Comparison of ENCODE assay signal across 27 mouse cellular contexts in the genomic region with DNA sequence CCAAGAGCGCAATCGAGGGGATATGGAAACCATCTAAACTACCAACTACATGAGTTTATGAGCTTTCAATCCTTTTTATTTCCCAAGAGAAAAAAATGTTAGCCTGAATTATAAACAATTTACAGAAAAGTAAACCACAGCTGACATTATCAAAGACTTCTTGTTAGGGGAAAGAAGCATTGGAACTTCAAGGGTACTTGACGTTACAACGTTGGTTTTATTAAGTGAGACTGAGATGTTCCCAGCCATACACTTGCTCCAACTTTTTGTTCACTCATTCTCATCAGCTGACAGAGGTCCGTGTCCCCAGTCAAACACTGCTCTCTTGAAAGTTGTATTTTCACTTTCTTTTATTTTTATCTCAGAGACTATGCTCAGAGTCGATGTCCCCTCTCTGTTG.
"Had no signal": no experiment of that assay in that cellular context is flagged by ENCODE, and none has a peak within 500 bp of the region (broad histone marks: within the 10 kb centered on the region; RNA-seq: fewer than 3 reads in every experiment).

No protein-coding gene starts in this region.

- H3K9me3 ChIP-seq: heart, embryonic 13.5 days; heart, embryonic 15.5 days; hindbrain, embryonic 12.5 days; intestine, embryonic 15.5 days; kidney, embryonic 15.5 days; limb, embryonic 10.5 days; limb, embryonic 12.5 days had no signal

- H3K4me3 ChIP-seq: heart, adult 2 months; heart, embryonic 13.5 days; heart, embryonic 15.5 days; hindbrain, embryonic 12.5 days; intestine, embryonic 15.5 days; kidney, embryonic 15.5 days; left cerebral cortex, adult 2 months; limb, embryonic 10.5 days; limb, embryonic 12.5 days had no signal

- DNase-seq: forebrain, postnatal 0 days; gastrocnemius, postnatal 14 days; gastrocnemius, postnatal 36 days; heart, adult 11 months; heart, adult 2 months; heart, postnatal 14 days; heart, postnatal 36 days; kidney, adult 2 months; kidney, adult 9 months; kidney, postnatal 14 days; kidney, postnatal 36 days; layer of hippocampus, adult 9-11 months; layer of hippocampus, postnatal 36 days had no signal

- H3K27me3 ChIP-seq: heart, embryonic 13.5 days; heart, embryonic 15.5 days; hindbrain, embryonic 12.5 days; intestine, embryonic 15.5 days; kidney, embryonic 15.5 days; limb, embryonic 12.5 days had no signal

- H3K9ac ChIP-seq: forebrain, postnatal 0 days; heart, embryonic 13.5 days; heart, embryonic 15.5 days; hindbrain, embryonic 12.5 days; hindbrain, embryonic 14.5 days; intestine, embryonic 15.5 days; kidney, embryonic 15.5 days; limb, embryonic 12.5 days had no signal

- H3K4me1 ChIP-seq: heart, embryonic 15.5 days; intestine, embryonic 15.5 days; kidney, embryonic 15.5 days had no signal

- ATAC-seq: forebrain, postnatal 0 days; hindbrain, embryonic 16.5 days; inflammation-experienced regulatory T-cells, adult 6 months; intestine, embryonic 15.5 days; intestine, postnatal 0 days had no signal

- H3K4me2 ChIP-seq: heart, embryonic 11.5 days; heart, embryonic 13.5 days; heart, embryonic 15.5 days; hindbrain, embryonic 12.5 days; hindbrain, embryonic 14.5 days; intestine, embryonic 15.5 days; kidney, embryonic 15.5 days; limb, embryonic 12.5 days had no signal

- H3K36me3 ChIP-seq: hindbrain, embryonic 12.5 days; intestine, embryonic 15.5 days; limb, embryonic 10.5 days; limb, embryonic 12.5 days had no signal

- H3K27ac ChIP-seq: heart, adult 2 months; heart, embryonic 13.5 days; heart, embryonic 15.5 days; hindbrain, embryonic 12.5 days; hindbrain, embryonic 14.5 days; intestine, embryonic 15.5 days; kidney, embryonic 15.5 days; kidney, postnatal 0 days; limb, embryonic 10.5 days; limb, embryonic 12.5 days had no signal
